Mouse (Mus musculus): Measurements from ENCODE around the gene Mob3b.

Mob3b gene

DNA sequence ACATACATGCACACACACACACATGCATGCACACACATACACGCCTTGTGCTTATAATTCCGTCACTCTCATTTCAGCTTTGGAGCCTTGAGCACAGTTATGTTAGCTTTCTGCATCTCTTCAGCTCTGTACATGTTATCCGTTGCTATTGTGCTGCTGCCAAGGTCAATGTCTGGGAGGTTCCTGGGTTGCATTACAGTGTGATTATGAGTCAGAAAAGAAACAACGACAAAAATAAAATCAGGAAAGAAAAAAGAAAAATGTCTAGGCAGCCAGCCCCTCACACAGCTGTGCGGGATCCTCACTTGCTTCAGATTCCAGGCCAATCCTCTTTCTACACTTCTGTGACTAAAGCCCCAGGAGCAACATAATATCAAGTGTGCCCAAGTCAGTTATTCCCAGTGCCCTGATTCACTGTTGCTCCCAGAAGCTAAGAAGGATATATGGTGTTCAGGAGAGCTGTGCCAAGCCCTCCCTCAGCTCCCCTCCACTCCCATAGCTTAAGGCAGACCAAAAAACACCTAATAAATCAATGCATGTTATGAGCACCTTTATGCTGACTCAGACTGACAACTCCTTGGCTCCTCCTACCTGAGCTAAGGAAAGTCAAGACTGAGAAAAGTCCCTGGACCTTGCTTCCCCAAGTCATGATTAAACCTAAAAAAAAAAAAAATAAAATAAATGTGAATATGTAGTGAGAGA lies 152.1 kb downstream of the Mob3b start:
- ChIA-PET POLR2A (interaction anchor here in 2 of 4 experiments (1.2 to 3.2 kb wide), 4 partner anchors 9 to 14 kb away, joined by 3 to 8 read pairs (median 4); no protein-coding TSS in a partner anchor), CTCF (interaction anchor here in 3 of 4 experiments (0.7 to 1.4 kb wide), 3 partner anchors 9 to 1344 kb away, joined by 3 to 6 read pairs (median 3); no protein-coding TSS in a partner anchor)

DNA sequence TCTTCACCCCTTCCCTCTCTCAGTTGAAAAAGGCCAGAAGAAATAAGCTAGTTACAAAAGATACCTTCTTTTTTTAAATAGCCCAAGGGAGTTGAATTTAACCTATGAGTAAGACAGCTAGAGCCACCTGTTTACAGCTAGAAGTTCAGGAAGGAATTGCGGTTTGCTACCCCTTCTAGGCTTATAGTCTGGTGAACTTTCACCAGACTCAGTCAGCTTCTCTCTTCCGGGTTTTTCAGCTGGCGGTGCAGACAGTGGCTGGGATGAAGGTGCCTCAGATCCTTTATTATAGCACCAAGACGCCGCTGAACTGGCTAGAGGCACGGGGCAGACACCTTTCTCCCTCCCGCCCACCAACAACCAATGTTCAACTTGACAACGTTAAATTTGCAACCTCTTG lies 152.8 kb downstream of the Mob3b start:
- ChIA-PET POLR2A (interaction anchor here in 2 of 4 experiments (1.2 to 3.2 kb wide), 3 partner anchors 8 to 13 kb away, joined by 3 to 8 read pairs (median 5); no protein-coding TSS in a partner anchor), CTCF (no interaction called here)

DNA sequence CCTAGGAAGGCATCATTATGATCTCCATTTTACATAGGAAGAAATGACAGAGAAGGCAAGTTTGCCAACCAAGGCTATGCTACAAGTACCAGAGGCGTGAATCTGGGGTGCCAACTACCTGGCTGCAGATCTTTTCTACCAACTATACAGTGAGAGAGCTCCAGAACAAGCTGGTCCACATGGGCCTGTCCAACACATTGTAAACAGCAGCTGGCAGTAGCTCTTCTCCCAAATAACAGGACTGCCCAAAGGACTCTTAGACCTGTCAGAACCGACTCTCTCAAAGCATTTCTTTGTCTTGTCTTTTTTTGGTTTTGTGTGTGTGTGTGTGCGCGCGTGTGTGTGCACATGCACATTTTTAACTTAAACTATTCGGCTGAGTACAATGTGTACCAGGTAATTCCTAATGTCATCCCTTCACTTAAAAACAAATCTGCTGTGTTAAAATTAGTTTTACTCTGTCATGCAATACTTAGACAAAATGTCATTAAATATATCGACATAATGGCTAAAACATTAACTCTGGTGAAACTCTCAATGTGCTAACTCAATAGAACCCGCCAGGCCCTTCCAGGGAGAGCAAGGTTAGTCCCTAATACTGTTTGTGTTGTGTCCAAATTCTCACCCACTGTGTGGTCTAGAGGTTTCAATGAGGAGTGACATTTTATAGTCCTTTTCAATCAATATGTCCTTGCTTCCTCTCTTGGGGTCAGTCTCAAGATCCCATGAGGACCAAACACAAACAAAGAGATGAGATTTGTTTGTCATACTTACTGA lies 153.5 kb downstream of the Mob3b start:
- POLR2A ChIA-PET: interaction anchor here in 2 of 4 experiments (1.2 to 3.2 kb wide), 3 partner anchors 8 to 12 kb away, joined by 3 to 8 read pairs (median 5); no protein-coding TSS in a partner anchor
- CTCF ChIA-PET: interaction anchor here in 1 of 4 experiments (0.6 kb wide), 1 partner anchor 614 kb away, joined by 3 read pairs; no protein-coding TSS in a partner anchor

DNA sequence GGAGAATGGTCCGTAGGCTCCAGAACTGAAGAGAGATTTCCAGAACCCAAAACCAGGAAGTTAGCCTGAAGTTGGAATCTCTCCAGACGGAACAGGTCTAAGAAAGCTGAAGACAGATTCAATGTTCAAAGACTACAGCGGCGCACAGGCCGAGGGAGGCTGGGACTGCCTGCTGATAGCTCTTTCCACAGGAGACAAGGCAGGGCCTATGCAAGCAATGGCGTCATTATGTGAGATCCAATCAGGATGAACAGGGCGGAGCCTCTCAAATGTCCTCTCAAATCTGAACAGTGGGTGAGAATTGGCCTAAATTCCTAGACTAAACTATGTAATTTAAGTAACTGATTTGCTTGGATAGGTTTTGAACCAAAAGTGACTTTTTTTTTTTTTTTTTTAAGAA lies 160.7 kb downstream of the Mob3b start:
- CTCF ChIA-PET: interaction anchor here in 2 of 4 experiments (0.8 to 0.9 kb wide), 2 partner anchors 9 to 10 kb away, joined by 3 to 6 read pairs; no protein-coding TSS in a partner anchor
- POLR2A ChIA-PET: interaction anchor here in 3 of 4 experiments (0.6 to 1.7 kb wide), 12 partner anchors 9 to 223 kb away, joined by 3 to 9 read pairs (median 4); no protein-coding TSS in a partner anchor

DNA sequence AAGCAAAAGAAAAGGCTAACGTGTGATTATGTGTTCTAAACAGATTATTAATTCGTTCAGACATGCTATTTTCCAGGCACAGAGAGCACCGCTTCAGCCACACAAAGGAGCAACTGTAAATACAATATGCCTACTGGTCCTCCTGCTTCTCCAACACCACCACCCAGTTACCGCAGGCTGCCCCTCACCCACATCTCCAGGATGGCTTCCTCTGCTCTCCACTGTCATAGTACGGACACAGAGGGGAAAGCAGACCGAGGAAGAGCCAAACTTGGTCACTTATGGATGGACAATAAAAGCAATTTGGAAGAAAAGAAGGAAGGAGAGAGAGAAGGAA lies 163.7 kb downstream of the Mob3b start:
- ChIA-PET CTCF (no interaction called here), POLR2A (interaction anchor here in 3 of 4 experiments (0.6 to 0.7 kb wide), 3 partner anchors 145 to 389 kb away, joined by 3 to 6 read pairs (median 3); no protein-coding TSS in a partner anchor)

DNA sequence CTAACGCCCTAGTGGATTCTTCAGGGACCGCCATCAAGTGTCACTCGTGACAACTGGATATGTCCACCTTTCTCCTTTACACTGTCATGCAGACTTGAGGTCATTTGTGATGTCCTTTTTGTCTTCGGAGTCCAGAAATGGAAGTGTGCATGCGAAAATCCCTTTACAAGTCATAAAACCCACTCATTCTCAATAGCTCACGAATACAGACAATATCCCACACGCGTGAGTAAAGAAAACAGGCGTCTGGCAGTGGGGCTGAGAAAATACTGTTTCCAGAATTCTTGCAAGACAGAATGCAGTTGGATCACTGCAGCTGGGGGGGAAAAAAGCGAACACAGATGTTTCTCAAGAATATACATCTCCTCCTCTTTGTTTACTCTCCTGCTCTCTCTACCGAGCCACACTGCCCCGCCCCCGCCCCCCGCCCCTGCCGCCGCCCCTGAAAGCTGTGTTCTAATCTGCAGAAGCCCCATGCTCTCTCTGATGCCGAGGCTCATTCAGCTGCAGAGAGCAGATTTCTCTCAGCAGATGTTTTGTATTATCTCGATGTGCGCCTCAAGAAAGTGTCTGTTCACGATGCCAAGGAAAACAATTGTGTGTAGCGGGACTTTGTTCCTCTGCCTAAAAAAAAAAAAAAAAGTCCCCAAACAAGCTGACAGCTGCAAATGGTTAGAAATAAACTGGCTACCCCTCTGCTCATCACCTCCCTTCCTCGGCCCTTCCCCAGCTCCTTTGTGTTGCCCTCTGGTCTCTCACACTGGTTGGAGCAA lies 164.2 kb downstream of the Mob3b start:
- POLR2A ChIA-PET: interaction anchor here (0.6 to 1.6 kb wide), 5 partner anchors 11 to 388 kb away, joined by 3 to 6 read pairs (median 3); no protein-coding TSS in a partner anchor
- CTCF ChIA-PET: interaction anchor here in 1 of 4 experiments (0.7 kb wide), 2 partner anchors 209 to 441 kb away, joined by 6 to 8 read pairs; no protein-coding TSS in a partner anchor

DNA sequence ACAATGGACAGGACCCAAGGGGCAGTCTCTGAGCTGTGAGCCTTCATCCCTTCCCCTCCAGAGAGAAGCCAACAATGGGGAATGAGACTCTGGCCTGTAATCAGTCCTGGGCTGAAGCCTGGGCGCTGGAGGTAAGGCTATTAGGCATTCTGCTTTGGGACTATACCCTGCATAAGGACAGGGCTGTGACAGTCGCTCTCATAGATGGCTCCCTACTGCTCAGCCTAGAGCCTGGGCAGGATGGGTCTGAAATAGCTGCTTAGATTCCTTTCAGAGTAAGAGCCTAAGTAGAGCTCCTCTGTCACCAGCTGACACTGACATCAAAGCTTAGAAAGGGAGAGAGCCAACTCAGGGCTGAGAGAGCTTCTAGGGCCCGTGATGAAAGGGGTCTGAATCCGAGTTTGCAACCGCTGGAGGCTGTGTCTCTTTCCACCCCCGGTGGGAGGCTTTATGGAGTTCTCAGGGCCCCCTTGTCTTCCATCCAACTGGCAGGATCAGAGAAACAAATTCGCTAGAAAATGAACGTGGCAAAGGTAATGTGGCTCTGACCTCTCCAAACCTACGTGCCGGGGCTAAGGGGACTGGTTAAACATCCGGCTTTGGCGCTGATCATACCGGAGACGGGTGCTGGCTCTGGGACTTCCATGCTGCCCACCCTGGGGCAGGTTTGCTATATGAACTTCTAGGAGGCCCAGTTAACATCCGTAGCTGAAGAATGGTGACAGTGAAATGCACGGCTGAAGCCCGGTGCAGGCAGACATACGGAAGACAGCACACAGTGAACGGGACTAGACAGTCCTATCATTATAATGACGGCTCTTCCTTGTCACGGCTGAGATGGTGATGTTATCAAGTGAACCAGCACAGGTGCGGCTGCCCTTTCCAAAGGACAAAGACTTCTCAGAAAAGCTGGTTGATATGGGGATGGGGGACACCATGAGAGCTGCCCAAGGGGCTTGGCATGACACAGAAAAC lies 165.1 kb downstream of the Mob3b start:
- CTCF ChIA-PET: interaction anchor here in 1 of 4 experiments (0.6 kb wide), 1 partner anchor 15 kb away, joined by 3 read pairs; no protein-coding TSS in a partner anchor
- POLR2A ChIA-PET: interaction anchor here (0.5 to 1.6 kb wide), 6 partner anchors 12 to 151 kb away, joined by 3 to 5 read pairs (median 3); no protein-coding TSS in a partner anchor

DNA sequence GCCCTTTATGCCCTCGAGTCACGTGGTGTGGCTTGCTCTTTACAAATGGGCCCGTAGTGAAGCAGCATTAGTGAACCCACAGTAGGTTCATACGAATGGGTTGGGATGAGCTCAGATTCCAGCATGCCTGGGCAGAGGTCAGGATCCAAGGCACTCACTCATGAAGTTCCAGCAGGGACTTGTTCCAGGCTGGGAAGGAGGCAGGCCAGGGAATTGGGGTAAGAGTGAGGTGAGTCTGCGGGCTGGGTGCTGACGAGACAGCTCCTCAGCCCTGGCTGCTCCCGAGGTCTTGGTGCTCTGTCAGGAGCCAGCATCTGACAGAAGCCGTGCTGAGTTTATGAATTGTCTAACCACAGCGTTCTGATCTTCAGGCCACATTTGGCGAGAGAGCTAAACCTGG lies 166.2 kb downstream of the Mob3b start:
- POLR2A ChIA-PET: interaction anchor here in 3 of 4 experiments (0.7 to 1.6 kb wide), 4 partner anchors 13 to 16 kb away, joined by 3 to 5 read pairs (median 4); no protein-coding TSS in a partner anchor

DNA sequence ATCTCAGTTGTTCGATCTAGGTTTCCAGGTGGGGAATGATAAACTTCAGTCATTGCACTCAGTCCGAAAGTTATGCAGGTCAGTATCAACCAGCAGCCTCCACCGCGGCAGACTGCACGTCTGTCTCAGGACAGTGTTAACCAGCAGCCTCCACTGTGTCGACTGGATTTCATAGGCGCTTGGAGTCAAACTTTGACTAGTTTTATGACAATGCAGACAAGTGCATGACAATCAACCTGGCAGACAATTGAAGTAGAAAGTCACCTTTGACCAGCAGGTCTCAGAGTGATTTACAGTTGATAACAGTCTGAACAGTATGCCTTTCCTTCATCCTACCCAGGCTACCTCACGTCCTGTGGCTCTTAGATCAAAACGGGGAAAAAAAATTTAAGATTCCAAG lies 166.6 kb downstream of the Mob3b start:
- ChIA-PET CTCF (interaction anchor here in 1 of 4 experiments (1.2 kb wide), 1 partner anchor 10 kb away, joined by 3 read pairs; no protein-coding TSS in a partner anchor), POLR2A (interaction anchor here in 3 of 4 experiments (1.0 to 1.6 kb wide), 3 partner anchors 16 kb away, joined by 3 to 5 read pairs (median 4); no protein-coding TSS in a partner anchor)

More for the DNA sequence above, 166.2 kb downstream of the Mob3b start:
- CTCF ChIA-PET: interaction anchor here in 1 of 4 experiments (1.2 kb wide), 1 partner anchor 9 kb away, joined by 3 read pairs; no protein-coding TSS in a partner anchor

DNA sequence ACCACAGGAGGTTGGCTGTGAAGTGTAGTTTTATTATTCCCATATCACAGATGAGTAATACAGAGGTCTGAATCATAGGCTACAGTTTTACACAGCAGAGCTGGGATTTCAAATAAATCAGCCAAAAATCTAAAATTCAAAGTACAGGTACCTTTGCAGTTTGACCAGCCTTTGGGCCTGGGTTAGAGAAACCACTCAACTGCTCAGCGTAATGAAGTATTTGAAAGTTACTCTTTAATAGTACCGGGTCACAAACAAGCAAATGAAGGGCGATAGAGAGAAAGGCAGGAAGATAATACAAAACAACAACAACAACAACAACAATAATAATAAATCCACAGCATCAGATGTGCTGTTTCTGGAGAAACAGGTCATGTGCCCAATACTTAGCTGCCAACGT lies 169.7 kb downstream of the Mob3b start:
- CTCF ChIA-PET: no interaction called here
- POLR2A ChIA-PET: interaction anchor here in 1 of 4 experiments (1.2 to 2.8 kb wide), 2 partner anchors 8 to 170 kb away, joined by 3 to 6 read pairs; partner anchors contain the start of gene Mob3b

DNA sequence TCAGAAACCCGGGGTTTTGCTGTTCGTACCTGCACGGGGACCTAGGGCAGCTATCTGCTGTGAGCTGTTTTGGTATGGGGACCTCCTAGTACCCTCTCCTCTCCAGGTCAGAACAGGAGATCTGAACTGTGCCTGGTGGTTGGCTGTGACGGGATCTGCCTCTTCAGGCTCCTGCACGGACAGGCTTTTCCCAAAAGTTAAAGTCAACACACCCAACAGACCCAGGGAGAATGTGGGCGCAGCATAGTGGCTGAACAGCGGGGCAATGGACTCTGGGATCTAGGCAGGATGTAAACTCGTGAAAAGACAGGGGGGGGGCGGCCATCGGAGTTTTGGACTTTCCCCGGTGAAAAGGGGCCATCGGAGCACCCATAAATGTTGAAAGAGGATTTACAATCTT lies 170.2 kb downstream of the Mob3b start:
- ChIA-PET POLR2A (interaction anchor here in 1 of 4 experiments (1.2 to 2.8 kb wide), 2 partner anchors 9 to 170 kb away, joined by 3 to 6 read pairs; partner anchors contain the start of gene Mob3b), CTCF (no interaction called here)

DNA sequence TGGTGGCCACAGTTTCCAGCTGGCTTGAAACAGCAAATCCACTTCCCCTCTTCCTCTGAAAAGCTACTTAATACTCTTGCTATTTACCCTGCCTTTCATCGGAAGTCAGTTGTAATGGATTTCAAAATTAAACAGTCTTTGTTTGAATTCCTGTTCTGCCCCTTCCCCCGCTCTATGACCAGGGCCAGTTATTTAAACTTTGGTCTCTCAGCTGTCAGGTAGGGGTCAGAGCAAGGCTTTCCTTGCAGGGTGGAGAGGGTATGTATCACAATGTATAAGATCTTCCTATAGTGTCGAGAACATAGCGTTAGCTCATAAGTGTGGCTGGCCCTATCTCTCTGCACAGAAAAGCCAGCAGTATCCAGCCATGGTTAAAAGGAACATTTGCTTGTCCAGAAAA lies 170.6 kb downstream of the Mob3b start:
- ChIA-PET POLR2A (interaction anchor here in 1 of 4 experiments (1.2 to 2.8 kb wide), 2 partner anchors 9 to 171 kb away, joined by 3 to 6 read pairs; partner anchors contain the start of gene Mob3b), CTCF (interaction anchor here in 1 of 4 experiments (0.6 kb wide), 1 partner anchor 547 kb away, joined by 10 read pairs; no protein-coding TSS in a partner anchor)

DNA sequence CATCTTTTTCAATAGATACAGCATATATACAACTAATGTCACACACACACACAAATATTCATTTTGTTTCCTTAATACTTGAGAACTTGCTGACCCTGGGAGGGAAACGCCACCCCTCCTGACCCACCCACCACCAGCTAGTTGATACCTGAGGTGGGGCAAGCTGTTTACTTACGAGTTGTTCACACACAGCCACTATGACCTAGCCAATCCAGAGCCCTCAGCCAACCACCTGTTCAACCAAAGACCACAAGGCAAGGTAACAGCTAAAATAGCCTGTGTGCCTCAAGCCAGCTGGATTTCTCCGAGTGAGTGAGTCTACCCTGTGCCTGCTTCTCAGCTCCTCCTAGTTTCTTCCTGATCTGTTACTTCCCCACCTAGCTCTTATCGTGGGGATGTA lies 172.9 kb downstream of the Mob3b start:
- POLR2A ChIA-PET: interaction anchor here in 1 of 4 experiments (0.5 kb wide), 1 partner anchor 73 kb away, joined by 4 read pairs; no protein-coding TSS in a partner anchor

DNA sequence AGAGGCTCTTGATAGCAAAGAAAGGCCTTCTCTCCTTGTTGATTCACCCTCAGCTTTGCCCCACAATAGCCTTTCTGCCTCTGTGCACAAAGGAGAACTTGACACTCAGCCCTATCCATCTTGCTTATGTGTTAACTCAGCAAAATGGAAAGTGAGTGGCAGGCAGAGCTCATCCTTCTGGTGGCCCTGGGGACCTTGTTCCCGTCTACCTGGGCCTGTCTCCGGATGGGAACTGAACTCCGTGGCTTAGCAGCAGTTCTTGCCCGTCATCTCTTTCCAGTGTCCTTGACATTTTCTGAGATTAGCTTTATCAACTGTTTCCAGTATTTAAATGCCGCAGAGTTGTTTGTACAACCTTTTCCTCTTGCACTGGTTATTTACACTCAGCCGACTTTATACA lies 173.8 kb downstream of the Mob3b start:
- CTCF ChIA-PET: no interaction called here
- POLR2A ChIA-PET: no interaction called here

More for the DNA sequence above, 172.9 kb downstream of the Mob3b start:
- CTCF ChIA-PET: no interaction called here

DNA sequence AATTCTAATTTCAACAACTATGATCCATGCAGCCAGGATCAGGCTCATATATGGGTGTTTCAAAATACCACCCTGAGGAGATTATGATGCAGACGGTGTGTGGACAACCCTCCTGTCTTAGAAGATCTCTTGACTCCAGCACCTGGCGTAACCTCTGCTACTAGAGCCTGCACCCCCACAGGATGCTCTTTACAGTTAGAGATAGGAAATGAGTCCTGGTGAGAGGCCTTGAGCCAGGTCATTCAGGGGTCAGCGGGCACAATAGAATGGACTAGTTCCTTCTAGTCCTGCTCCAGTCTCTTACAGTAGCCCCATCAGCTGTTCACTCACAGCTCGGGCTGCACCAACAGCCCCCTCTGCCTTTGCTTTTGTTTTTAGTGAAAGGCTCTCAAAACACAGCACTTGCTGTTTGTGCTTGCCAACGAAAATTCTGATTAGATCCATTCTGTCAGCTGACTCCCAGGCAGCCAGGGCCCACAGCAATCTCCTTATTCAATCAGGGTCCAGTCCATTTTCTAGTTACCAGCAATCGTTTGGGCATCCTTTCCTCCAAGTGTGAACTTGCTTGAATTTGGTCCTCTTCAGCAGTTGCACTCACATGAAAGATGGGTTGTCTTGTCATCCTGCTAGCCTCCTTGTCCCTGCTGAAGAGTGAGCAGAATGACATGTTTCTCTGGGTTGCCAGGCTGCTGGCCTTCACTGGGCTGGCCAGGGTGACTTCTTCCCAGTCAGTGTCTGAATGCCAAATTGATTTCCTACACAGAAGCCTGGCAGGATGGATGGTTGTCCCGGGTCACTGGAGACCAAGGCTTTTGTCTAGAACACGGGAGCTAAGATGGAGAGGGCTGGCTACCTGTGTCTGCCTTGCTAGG lies 175.7 kb downstream of the Mob3b start:
- CTCF ChIA-PET: interaction anchor here in 1 of 4 experiments (0.6 to 0.9 kb wide), 3 partner anchors 13 to 286 kb away, joined by 3 to 10 read pairs (median 3); no protein-coding TSS in a partner anchor
- POLR2A ChIA-PET: interaction anchor here in 2 of 4 experiments (0.9 to 1.6 kb wide), 2 partner anchors 8 to 15 kb away, joined by 3 to 5 read pairs; no protein-coding TSS in a partner anchor
